Mouse (Mus musculus) hindbrain, embryonic 15.5 days (tissue): Measurements from ENCODE around the gene Nrxn2. TPM values are rescaled to one million over a fixed set of nuclear protein-coding genes. Genes with fewer than 3 reads are reported as not detected.
A peak's percentile ranks its signal among the peaks of the same experiment; 100 is the strongest.

Experiments
- ATAC-seq: fragments of 200-750 bp; cut with Nextera tagmentation; 2 replicates; pipeline ENCODE4 v1.8.0; 2017; ENCODE audit warnings: low read depth, moderate number of reproducible peaks, moderate TSS enrichment; ENCODE audit not compliant: low FRiP score
- H3K27ac ChIP-seq: fragments of 300-500 bp; sonication (generic); replicated peaks from 2 replicates; pipeline ENCODE4 v1.5.1; 2015; ENCODE audit warnings: mild to moderate bottlenecking, inconsistent platforms
- H3K27me3 ChIP-seq: fragments of 300-500 bp; sonication (generic); 2 replicates; pipeline ENCODE4 v1.6.1; 2015; ENCODE audit warnings: control low read depth, inconsistent platforms
- H3K36me3 ChIP-seq: fragments of 300-500 bp; sonication (generic); 2 replicates; pipeline ENCODE4 v1.6.1; 2015; ENCODE audit warnings: control low read depth, inconsistent platforms
- H3K4me1 ChIP-seq: fragments of 300-500 bp; sonication (generic); replicated peaks from 2 replicates; pipeline ENCODE4 v1.6.1; 2015; ENCODE audit warnings: control low read depth, inconsistent platforms
- H3K4me2 ChIP-seq: fragments of 300-500 bp; sonication (generic); 2 replicates; pipeline ENCODE4 v1.6.1; 2015; ENCODE audit warnings: moderate library complexity, mild to moderate bottlenecking, inconsistent platforms
- H3K4me3 ChIP-seq: fragments of 300-500 bp; sonication (generic); 2 replicates; pipeline ENCODE4 v1.5.1; 2015; ENCODE audit warnings: mild to moderate bottlenecking, inconsistent platforms
- H3K9ac ChIP-seq: fragments of 300-500 bp; sonication (generic); 2 replicates; pipeline ENCODE4 v1.6.1; 2015; ENCODE audit warnings: inconsistent platforms
- H3K9me3 ChIP-seq: fragments of 300-500 bp; sonication (generic); 2 replicates; pipeline ENCODE4 v1.6.1; 2016; ENCODE audit warnings: control low read depth, inconsistent platforms
- whole genome bisulfite sequencing: fragments of 180-500 bp; shearing (Covaris S2); methylation state at CpG from one replicate; pipeline ENCODE4 v1.1.7; 2015; 5-methylcytosine and 5-hydroxymethylcytosine counted together
- polyA plus RNA-seq: library from polyadenylated mRNA; unstranded; fragments of >200 nt; fragmentation: Nextera tagmentation; extraction: Ambion mirVana; gene quantifications from 2 replicates; pipeline ENCODE4 v1.2.1, GENCODE M21; 2015

The Nrxn2 gene
- polyA plus RNA-seq, 1 experiment from 2014 or later: 46.6 TPM

GRCm38 (mm10) chr19:6491538-6491937 is 73.0 kb downstream of the Nrxn2 start:
- H3K9ac ChIP-seq: no peak overlapping the region
- no peak overlapping the region for H3K4me2 ChIP-seq
- no peak overlapping the region for H3K4me3 ChIP-seq
- no peak for ATAC-seq
- H3K36me3 ChIP-seq: 0 out of 2 replicates have a peak, but pooled peaks cover 5% of the 10 kb centered on the region
- H3K27ac ChIP-seq: no peak overlapping the region
- 89% methylated on average over 8 of the region's 8 CpGs for WGBS
- H3K27me3 ChIP-seq: no peaks in the 10 kb centered on the region
- H3K4me1 ChIP-seq: peaks cover 32% of the 10 kb centered on the region
- no peaks in the 10 kb centered on the region for H3K9me3 ChIP-seq

GRCm38 (mm10) chr19:6492124-6492523 is 73.6 kb downstream of the Nrxn2 start:
- peaks cover 37% of the 10 kb centered on the region for H3K4me1 ChIP-seq
- no peaks in the 10 kb centered on the region for H3K27me3 ChIP-seq
- peak overlapping the region; percentile 31; the same call in 1 of the 2 replicates for H3K27ac ChIP-seq
- 19% methylated on average over 12 of the region's 12 CpGs for WGBS
- no peak overlapping the region for H3K4me3 ChIP-seq
- H3K4me2 ChIP-seq: peak overlapping the region; percentile 11; the same call in 1 of the 2 replicates
- no peak for ATAC-seq
- H3K36me3 ChIP-seq: 0 out of 2 replicates have a peak, but pooled peaks cover 5% of the 10 kb centered on the region
- no peaks in the 10 kb centered on the region for H3K9me3 ChIP-seq
- no peak overlapping the region for H3K9ac ChIP-seq

GRCm38 (mm10) chr19:6493219-6493618 is 74.7 kb downstream of the Nrxn2 start:
- peaks cover 37% of the 10 kb centered on the region for H3K4me1 ChIP-seq
- H3K4me3 ChIP-seq: no peak overlapping the region
- WGBS: 75% methylated on average over 7 of the region's 7 CpGs
- 0 out of 2 replicates have a peak overlapping the region, but pooled peaks have one; percentile 20 for H3K27ac ChIP-seq
- H3K9me3 ChIP-seq: no peaks in the 10 kb centered on the region
- no peak for ATAC-seq
- H3K27me3 ChIP-seq: no peaks in the 10 kb centered on the region
- 0 out of 2 replicates have a peak, but pooled peaks cover 5% of the 10 kb centered on the region for H3K36me3 ChIP-seq
- H3K4me2 ChIP-seq: no peak overlapping the region
- no peak overlapping the region for H3K9ac ChIP-seq

- H3K4me3 ChIP-seq: no peak overlapping the region
- ATAC-seq: no peak
- no peak overlapping the region for H3K4me2 ChIP-seq
- no peaks in the 10 kb centered on the region for H3K27me3 ChIP-seq
- no peak overlapping the region for H3K27ac ChIP-seq
- no peak overlapping the region for H3K9ac ChIP-seq
- H3K4me1 ChIP-seq: peaks cover 33% of the 10 kb centered on the region
- H3K9me3 ChIP-seq: no peaks in the 10 kb centered on the region
- WGBS: 53% methylated on average over 6 of the region's 7 CpGs
- 0 out of 2 replicates have a peak, but pooled peaks cover 5% of the 10 kb centered on the region for H3K36me3 ChIP-seq
Observed at GRCm38 (mm10) chr19:6494032-6494431, 75.5 kb downstream of the Nrxn2 start.

GRCm38 (mm10) chr19:6494504-6495170 is 76.1 kb downstream of the Nrxn2 start:
- H3K4me3 ChIP-seq: no peak overlapping the region
- 70% methylated on average over 18 of the region's 18 CpGs for WGBS
- no peak overlapping the region for H3K4me2 ChIP-seq
- H3K9me3 ChIP-seq: no peaks in the 10 kb centered on the region
- H3K9ac ChIP-seq: no peak overlapping the region
- peaks cover 32% of the 10 kb centered on the region for H3K4me1 ChIP-seq
- no peak overlapping the region for H3K27ac ChIP-seq
- H3K36me3 ChIP-seq: 0 out of 2 replicates have a peak, but pooled peaks cover 5% of the 10 kb centered on the region
- no peak for ATAC-seq
- H3K27me3 ChIP-seq: no peaks in the 10 kb centered on the region

- ATAC-seq: no peak
- peak overlapping the region; percentile 95 for H3K4me2 ChIP-seq
- no peaks in the 10 kb centered on the region for H3K27me3 ChIP-seq
- no peak overlapping the region for H3K4me3 ChIP-seq
- peaks cover 43% of the 10 kb centered on the region for H3K4me1 ChIP-seq
- H3K36me3 ChIP-seq: 0 out of 2 replicates have a peak, but pooled peaks cover 3% of the 10 kb centered on the region
- 31% methylated on average over 8 of the region's 8 CpGs for WGBS
- H3K9me3 ChIP-seq: no peaks in the 10 kb centered on the region
- H3K27ac ChIP-seq: peak overlapping the region; percentile 98
- H3K9ac ChIP-seq: no peak overlapping the region
Observed at GRCm38 (mm10) chr19:6495714-6496113, 77.2 kb downstream of the Nrxn2 start.

GRCm38 (mm10) chr19:6496462-6497149 is 78.1 kb downstream of the Nrxn2 start:
- H3K9me3 ChIP-seq: no peaks in the 10 kb centered on the region
- no peaks in the 10 kb centered on the region for H3K36me3 ChIP-seq
- peak overlapping the region; percentile 98 for H3K4me3 ChIP-seq
- peak; percentile 19; the same call in 1 of the 2 replicates for ATAC-seq
- peak overlapping the region; percentile 98 for H3K27ac ChIP-seq
- WGBS: 3% methylated on average over 6 of the region's 6 CpGs
- peak overlapping the region; percentile 95 for H3K4me2 ChIP-seq
- H3K9ac ChIP-seq: peak overlapping the region; percentile 49
- H3K4me1 ChIP-seq: peaks cover 51% of the 10 kb centered on the region
- H3K27me3 ChIP-seq: no peaks in the 10 kb centered on the region

DNA sequence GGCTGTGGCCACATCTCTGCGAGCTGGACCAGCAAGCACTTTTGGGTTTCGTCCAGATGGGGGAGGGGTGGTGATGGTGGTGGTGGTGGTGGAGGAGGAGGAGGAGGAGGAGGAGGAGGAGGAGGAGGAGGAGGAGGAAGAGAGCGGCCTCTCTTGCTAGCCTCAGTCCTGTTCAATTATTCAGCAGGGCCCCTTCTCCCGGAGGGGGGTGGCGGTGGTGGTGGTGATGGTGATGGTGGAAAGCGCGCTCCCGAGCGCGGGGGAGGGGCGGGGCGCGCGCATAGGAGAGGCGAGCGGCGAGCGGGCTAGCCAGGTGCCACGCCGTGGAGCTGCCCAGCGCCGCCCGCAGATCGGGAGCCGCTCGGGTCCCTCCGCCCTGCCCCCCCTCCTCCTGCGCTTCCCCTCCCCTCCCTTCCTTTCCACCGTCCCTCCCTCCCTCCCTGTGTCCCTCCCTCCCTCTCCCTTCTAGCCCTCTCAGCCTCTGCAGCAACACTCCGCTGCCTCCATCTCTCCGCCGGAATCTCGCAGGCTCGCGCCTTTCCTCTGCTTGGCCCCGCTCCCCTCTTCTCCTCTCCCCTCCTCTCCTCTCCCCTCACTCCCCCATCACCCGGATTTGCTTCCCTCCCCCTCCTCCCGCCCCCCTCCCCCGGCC is 78.7 kb downstream of the Nrxn2 start:
- Histone ChIP-seq H3K27ac (peak overlapping the region; percentile 98), H3K4me3 (peak overlapping the region; percentile 98), H3K9ac (peak overlapping the region; percentile 99), H3K36me3 (no peaks in the 10 kb centered on the region), H3K4me1 (peaks cover 56% of the 10 kb centered on the region), H3K27me3 (no peaks in the 10 kb centered on the region), H3K4me2 (peak overlapping the region; percentile 95), H3K9me3 (no peaks in the 10 kb centered on the region)
- peak; percentile 68 for ATAC-seq
- WGBS: 0% methylated on average over 11 of the region's 39 CpGs

DNA sequence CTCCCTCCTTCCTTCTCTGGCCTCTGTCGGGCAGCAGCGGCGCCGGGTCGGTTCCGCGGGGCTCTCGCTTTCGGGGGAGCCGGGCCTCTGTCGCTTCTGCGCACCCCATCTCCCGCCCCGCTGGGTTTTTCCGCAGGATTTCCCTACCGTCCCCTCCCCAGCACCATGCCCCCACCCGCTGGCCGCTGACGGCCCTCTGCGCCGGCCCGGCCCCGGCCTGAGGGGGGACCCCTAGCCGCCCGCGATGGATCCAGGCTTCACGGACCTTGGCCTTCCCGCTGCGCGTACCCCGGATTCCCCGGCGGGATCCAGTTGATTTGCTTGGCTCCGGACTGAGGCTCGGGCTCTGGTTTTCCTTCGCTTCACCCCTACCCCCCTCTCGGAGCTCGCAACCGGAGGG is 79.3 kb downstream of the Nrxn2 start:
- Histone ChIP-seq H3K27me3 (no peaks in the 10 kb centered on the region), H3K36me3 (no peaks in the 10 kb centered on the region), H3K9me3 (no peaks in the 10 kb centered on the region), H3K4me1 (peaks cover 59% of the 10 kb centered on the region), H3K27ac (peak overlapping the region; percentile 98), H3K4me2 (peak overlapping the region; percentile 95), H3K9ac (peak overlapping the region; percentile 99), H3K4me3 (peak overlapping the region; percentile 98)
- 0% methylated on average over 31 of the region's 39 CpGs for WGBS
- ATAC-seq: peak; percentile 16

GRCm38 (mm10) chr19:6498350-6499131 is 80.0 kb downstream of the Nrxn2 start:
- Histone ChIP-seq H3K4me2 (peak overlapping the region; percentile 95), H3K4me1 (peaks cover 66% of the 10 kb centered on the region), H3K9ac (peak overlapping the region; percentile 99), H3K27me3 (no peaks in the 10 kb centered on the region), H3K36me3 (no peaks in the 10 kb centered on the region), H3K4me3 (peak overlapping the region; percentile 98), H3K27ac (peak overlapping the region; percentile 98), H3K9me3 (no peaks in the 10 kb centered on the region)
- WGBS: 5% methylated on average over 28 of the region's 38 CpGs
- ATAC-seq: no peak

- H3K36me3 ChIP-seq: peaks cover 4% of the 10 kb centered on the region
- H3K4me2 ChIP-seq: peak overlapping the region; percentile 95
- no peaks in the 10 kb centered on the region for H3K27me3 ChIP-seq
- no peak for ATAC-seq
- peak overlapping the region; percentile 98 for H3K27ac ChIP-seq
- H3K4me3 ChIP-seq: peak overlapping the region; percentile 98
- H3K9me3 ChIP-seq: no peaks in the 10 kb centered on the region
- 36% methylated on average over 6 of the region's 6 CpGs for WGBS
- H3K4me1 ChIP-seq: peaks cover 75% of the 10 kb centered on the region
- H3K9ac ChIP-seq: peak overlapping the region; percentile 99
Observed at GRCm38 (mm10) chr19:6499860-6500635, 81.5 kb downstream of the Nrxn2 start.
